Mouse (Mus musculus) hindbrain, embryonic 16.5 days (tissue): ENCODE data around the gene Dnah8. TPM values are rescaled to one million over a fixed set of nuclear protein-coding genes. Genes with fewer than 3 reads are reported as not detected.

ENCODE experiments used
- ATAC-seq: fragments of 200-750 bp; cut with Nextera tagmentation; 2 replicates; pipeline ENCODE4 v1.8.0; 2017; ENCODE audit warnings: moderate TSS enrichment, moderate library complexity
- H3K27ac ChIP-seq: fragments of 300-500 bp; sonication (generic); 2 replicates; pipeline ENCODE4 v1.5.1; 2014; ENCODE audit warnings: low read depth, mild to moderate bottlenecking, control low read depth, low read length, moderate library complexity
- H3K27me3 ChIP-seq: fragments of 300-500 bp; sonication (generic); replicated peaks from 2 replicates; pipeline ENCODE4 v1.6.1; 2014; ENCODE audit warnings: low read length; ENCODE audit not compliant: control insufficient read depth, insufficient read depth
- H3K36me3 ChIP-seq: fragments of 300-500 bp; sonication (generic); 2 replicates; pipeline ENCODE4 v1.6.1; 2014; ENCODE audit warnings: mild to moderate bottlenecking, low read length, moderate library complexity, mixed read lengths; ENCODE audit not compliant: control insufficient read depth, insufficient read depth
- H3K4me1 ChIP-seq: fragments of 300-500 bp; sonication (generic); 2 replicates; pipeline ENCODE4 v1.6.1; 2014; ENCODE audit warnings: low read depth, low read length; ENCODE audit not compliant: control insufficient read depth, insufficient read depth
- H3K4me2 ChIP-seq: fragments of 300-500 bp; sonication (generic); 2 replicates; pipeline ENCODE4 v1.6.1; 2014; ENCODE audit warnings: mild to moderate bottlenecking, low read length, control low read depth, moderate library complexity
- H3K4me3 ChIP-seq: fragments of 300-500 bp; sonication (generic); 2 replicates; pipeline ENCODE4 v1.5.1; 2014; ENCODE audit warnings: mild to moderate bottlenecking, low read length, control low read depth, moderate library complexity
- H3K9ac ChIP-seq: fragments of 300-500 bp; sonication (generic); 2 replicates; pipeline ENCODE4 v1.6.1; 2014; ENCODE audit warnings: low read depth, mild to moderate bottlenecking, control low read depth, low read length, moderate library complexity
- H3K9me3 ChIP-seq: fragments of 300-500 bp; sonication (generic); 2 replicates; pipeline ENCODE4 v1.6.1; 2014; ENCODE audit warnings: mild to moderate bottlenecking, low read length, moderate library complexity; ENCODE audit not compliant: control insufficient read depth
- WGBS: fragments of 180-500 bp; shearing (Covaris S2); extraction: QIAGEN DNeasy Blood & Tissue Kit; methylation state at CpG from one replicate; pipeline ENCODE4 v1.1.7; 2014; 5-methylcytosine and 5-hydroxymethylcytosine counted together
- polyA plus RNA-seq: library from polyadenylated mRNA; unstranded; fragments of >200 nt; fragmentation: Nextera tagmentation; extraction: Ambion mirVana; gene quantifications from 2 replicates; pipeline ENCODE4 v1.2.1, GENCODE M21; 2015

The Dnah8 gene
- polyA plus RNA-seq, 1 experiment from 2014 or later = 1.7 TPM

GRCm38 (mm10) chr17:30849813-30850212 lies 225.7 kb downstream of the Dnah8 start:
- WGBS = 97% methylated on average over 12 of the region's 12 CpGs

GRCm38 (mm10) chr17:30852345-30852744 lies 228.2 kb downstream of the Dnah8 start:
- Histone ChIP-seq H3K4me3 (no peak overlapping the region), H3K27ac (no peak overlapping the region), H3K9ac (no peak overlapping the region), H3K36me3 (no peaks in the 10 kb centered on the region), H3K27me3 (no peaks in the 10 kb centered on the region), H3K4me2 (no peak overlapping the region), H3K9me3 (no peaks in the 10 kb centered on the region), H3K4me1 (no peaks in the 10 kb centered on the region)
- ATAC-seq = no peak

More at GRCm38 (mm10) chr17:30849813-30850212, 225.7 kb downstream of the Dnah8 start:
- Histone ChIP-seq H3K36me3 (no peaks in the 10 kb centered on the region), H3K27me3 (no peaks in the 10 kb centered on the region), H3K4me3 (no peak overlapping the region), H3K9me3 (no peaks in the 10 kb centered on the region), H3K4me2 (no peak overlapping the region), H3K27ac (no peak overlapping the region), H3K4me1 (no peaks in the 10 kb centered on the region), H3K9ac (no peak overlapping the region)
- ATAC-seq = no peak

GRCm38 (mm10) chr17:30857347-30857746 lies 233.2 kb downstream of the Dnah8 start:
- H3K27ac ChIP-seq = no peak overlapping the region
- H3K4me3 ChIP-seq = no peak overlapping the region
- H3K4me2 ChIP-seq = no peak overlapping the region
- no peaks in the 10 kb centered on the region for H3K9me3 ChIP-seq
- H3K27me3 ChIP-seq = no peaks in the 10 kb centered on the region
- no peaks in the 10 kb centered on the region for H3K4me1 ChIP-seq
- H3K36me3 ChIP-seq = no peaks in the 10 kb centered on the region
- no peak for ATAC-seq
- WGBS = 88% methylated on average over 5 of the region's 5 CpGs
- H3K9ac ChIP-seq = no peak overlapping the region

- no peak overlapping the region for H3K27ac ChIP-seq
- ATAC-seq = no peak
- no peaks in the 10 kb centered on the region for H3K4me1 ChIP-seq
- H3K9me3 ChIP-seq = no peaks in the 10 kb centered on the region
- no peak overlapping the region for H3K4me2 ChIP-seq
- H3K9ac ChIP-seq = no peak overlapping the region
- no peak overlapping the region for H3K4me3 ChIP-seq
- no peaks in the 10 kb centered on the region for H3K27me3 ChIP-seq
- H3K36me3 ChIP-seq = no peaks in the 10 kb centered on the region
- 52% methylated on average over 11 of the region's 11 CpGs for WGBS
These were observed 234.6 kb downstream of the Dnah8 start for GRCm38 (mm10) chr17:30858586-30859259.

- H3K27me3 ChIP-seq = no peaks in the 10 kb centered on the region
- no peak overlapping the region for H3K9ac ChIP-seq
- 20% methylated on average over 10 of the region's 10 CpGs for WGBS
- no peak overlapping the region for H3K4me3 ChIP-seq
- no peak overlapping the region for H3K4me2 ChIP-seq
- peaks cover 2% of the 10 kb centered on the region; the same call in 1 of the 2 replicates for H3K4me1 ChIP-seq
- no peaks in the 10 kb centered on the region for H3K9me3 ChIP-seq
- no peaks in the 10 kb centered on the region for H3K36me3 ChIP-seq
- H3K27ac ChIP-seq = no peak overlapping the region
- peak; percentile 46; the same call in 1 of the 2 replicates for ATAC-seq
These were observed 235.9 kb downstream of the Dnah8 start for GRCm38 (mm10) chr17:30859989-30860585.

- H3K9me3 ChIP-seq = no peaks in the 10 kb centered on the region
- H3K4me1 ChIP-seq = peaks cover 2% of the 10 kb centered on the region; the same call in 1 of the 2 replicates
- H3K27ac ChIP-seq = no peak overlapping the region
- H3K27me3 ChIP-seq = no peaks in the 10 kb centered on the region
- no peak overlapping the region for H3K9ac ChIP-seq
- no peak overlapping the region for H3K4me3 ChIP-seq
- no peak overlapping the region for H3K4me2 ChIP-seq
- H3K36me3 ChIP-seq = no peaks in the 10 kb centered on the region
- no peak; the same call in 1 of the 2 replicates for ATAC-seq
- WGBS = 33% methylated on average over 7 of the region's 7 CpGs
These were observed 236.5 kb downstream of the Dnah8 start for GRCm38 (mm10) chr17:30860606-30861005.

- Histone ChIP-seq H3K27ac (no peak overlapping the region), H3K9ac (no peak overlapping the region), H3K9me3 (no peaks in the 10 kb centered on the region), H3K4me3 (no peak overlapping the region), H3K4me1 (peaks cover 2% of the 10 kb centered on the region; the same call in 1 of the 2 replicates), H3K36me3 (no peaks in the 10 kb centered on the region), H3K27me3 (no peaks in the 10 kb centered on the region), H3K4me2 (no peak overlapping the region)
- WGBS = 54% methylated on average over 8 of the region's 8 CpGs
- ATAC-seq = no peak
These were observed 242.1 kb downstream of the Dnah8 start for GRCm38 (mm10) chr17:30866281-30866680.

- H3K4me3 ChIP-seq = no peak overlapping the region
- no peaks in the 10 kb centered on the region for H3K27me3 ChIP-seq
- H3K4me1 ChIP-seq = peaks cover 2% of the 10 kb centered on the region; the same call in 1 of the 2 replicates
- no peaks in the 10 kb centered on the region for H3K9me3 ChIP-seq
- H3K27ac ChIP-seq = no peak overlapping the region
- ATAC-seq = no peak
- H3K9ac ChIP-seq = no peak overlapping the region
- 63% methylated on average over 9 of the region's 9 CpGs for WGBS
- H3K36me3 ChIP-seq = no peaks in the 10 kb centered on the region
- no peak overlapping the region for H3K4me2 ChIP-seq
These were observed 242.8 kb downstream of the Dnah8 start for GRCm38 (mm10) chr17:30866966-30867365.

- no peak overlapping the region for H3K4me3 ChIP-seq
- no peak for ATAC-seq
- no peaks in the 10 kb centered on the region for H3K36me3 ChIP-seq
- no peak overlapping the region for H3K27ac ChIP-seq
- H3K9me3 ChIP-seq = no peaks in the 10 kb centered on the region
- WGBS = 25% methylated on average over 10 of the region's 10 CpGs
- no peaks in the 10 kb centered on the region for H3K4me1 ChIP-seq
- no peak overlapping the region for H3K9ac ChIP-seq
- no peak overlapping the region for H3K4me2 ChIP-seq
- no peaks in the 10 kb centered on the region for H3K27me3 ChIP-seq
These were observed 246.9 kb downstream of the Dnah8 start for GRCm38 (mm10) chr17:30871040-30871439.
